Mouse (Mus musculus): Measurements from ENCODE around the gene Grik4. TPM values are rescaled to one million over a fixed set of nuclear protein-coding genes. Genes with fewer than 3 reads are reported as not detected.

Grik4 gene
- polyA plus RNA-seq, 1 experiment: 0.35 TPM

- no peak overlapping the region for H3K27ac ChIP-seq (ENCODE audit: insufficient read depth, low read depth, low read length)
- H3K36me3 ChIP-seq (ENCODE audit: control insufficient read depth, insufficient read depth, low read length): no peaks in the 10 kb centered on the region
- H3K27me3 ChIP-seq (ENCODE audit: control insufficient read depth, insufficient read depth, low read length): no peaks in the 10 kb centered on the region
- H3K4me1 ChIP-seq (ENCODE audit: control insufficient read depth, insufficient read depth, insufficient read length, low read length): peaks cover 10% of the 10 kb centered on the region; the same call in 1 of the 2 replicates
- H3K4me3 ChIP-seq (ENCODE audit: low read depth, low read length): no peak overlapping the region
- TF ChIP-seq POLR2A (IDR thresholded peaks at IDR 0.05; ENCODE audit: low read depth, low read length) (no peak), CTCF (IDR thresholded peaks at IDR 0.05; ENCODE audit: extremely low read depth, insufficient read length, insufficient replicate concordance, low read depth, low read length) (no peak)
- WGBS: 19% methylated on average over 4 of the region's 4 CpGs
These were observed 432.0 kb downstream of the Grik4 start for GRCm38 (mm10) chr9:42512312-42512711.

- Histone ChIP-seq H3K4me1 (ENCODE audit: control insufficient read depth, insufficient read depth, insufficient read length, low read length) (peaks cover 26% of the 10 kb centered on the region; the same call in 1 of the 2 replicates), H3K36me3 (ENCODE audit: control insufficient read depth, insufficient read depth, low read length) (no peaks in the 10 kb centered on the region), H3K27ac (ENCODE audit: insufficient read depth, low read depth, low read length) (no peak overlapping the region), H3K27me3 (ENCODE audit: control insufficient read depth, insufficient read depth, low read length) (no peaks in the 10 kb centered on the region), H3K4me3 (ENCODE audit: low read depth, low read length) (no peak overlapping the region)
- no peak for TF ChIP-seq CTCF (IDR thresholded peaks at IDR 0.05; ENCODE audit: extremely low read depth, insufficient read length, insufficient replicate concordance, low read depth, low read length)
- TF ChIP-seq POLR2A (IDR thresholded peaks at IDR 0.05; ENCODE audit: low read depth, low read length): no peak
- 80% methylated on average over 7 of the region's 7 CpGs for WGBS
These were observed 436.1 kb downstream of the Grik4 start for GRCm38 (mm10) chr9:42508235-42508634.

- Histone ChIP-seq H3K4me3 (ENCODE audit: low read depth, low read length) (no peak within 1 kb of the TSS), H3K27me3 (ENCODE audit: control insufficient read depth, insufficient read depth, low read length) (no peaks in the 10 kb centered on the region), H3K27ac (ENCODE audit: insufficient read depth, low read depth, low read length) (no peak within 1 kb of the TSS), H3K36me3 (ENCODE audit: control insufficient read depth, insufficient read depth, low read length) (no peaks in the 10 kb centered on the region), H3K4me1 (ENCODE audit: control insufficient read depth, insufficient read depth, insufficient read length, low read length) (peaks cover 23% of the 10 kb centered on the region; the same call in 1 of the 2 replicates)
- 65% methylated on average over 6 of the region's 6 CpGs for WGBS
- TF ChIP-seq CTCF (IDR thresholded peaks at IDR 0.05; ENCODE audit: extremely low read depth, insufficient read length, insufficient replicate concordance, low read depth, low read length): no peak
- no peak for TF ChIP-seq POLR2A (IDR thresholded peaks at IDR 0.05; ENCODE audit: low read depth, low read length)
These were observed 436.6 kb downstream of the Grik4 start, which contains the start of gene Tbcel for GRCm38 (mm10) chr9:42507709-42508108. Gene Tbcel, minus strand, starts transcription at chr9:42507809.

GRCm38 (mm10) chr9:42507022-42507421, 437.3 kb downstream of the Grik4 start:
- no peaks in the 10 kb centered on the region for H3K27me3 ChIP-seq (ENCODE audit: control insufficient read depth, insufficient read depth, low read length)
- peaks cover 19% of the 10 kb centered on the region; the same call in 1 of the 2 replicates for H3K4me1 ChIP-seq (ENCODE audit: control insufficient read depth, insufficient read depth, insufficient read length, low read length)
- H3K4me3 ChIP-seq (ENCODE audit: low read depth, low read length): no peak overlapping the region
- H3K36me3 ChIP-seq (ENCODE audit: control insufficient read depth, insufficient read depth, low read length): no peaks in the 10 kb centered on the region
- 20% methylated on average over 1 of the region's 1 CpGs for WGBS
- TF ChIP-seq POLR2A (IDR thresholded peaks at IDR 0.05; ENCODE audit: low read depth, low read length): no peak
- TF ChIP-seq CTCF (IDR thresholded peaks at IDR 0.05; ENCODE audit: extremely low read depth, insufficient read length, insufficient replicate concordance, low read depth, low read length): no peak
- H3K27ac ChIP-seq (ENCODE audit: insufficient read depth, low read depth, low read length): no peak overlapping the region

GRCm38 (mm10) chr9:42504971-42505510, 439.3 kb downstream of the Grik4 start:
- H3K36me3 ChIP-seq (ENCODE audit: control insufficient read depth, insufficient read depth, low read length): no peaks in the 10 kb centered on the region
- H3K27ac ChIP-seq (ENCODE audit: insufficient read depth, low read depth, low read length): no peak overlapping the region
- H3K4me3 ChIP-seq (ENCODE audit: low read depth, low read length): no peak overlapping the region
- H3K27me3 ChIP-seq (ENCODE audit: control insufficient read depth, insufficient read depth, low read length): no peaks in the 10 kb centered on the region
- H3K4me1 ChIP-seq (ENCODE audit: control insufficient read depth, insufficient read depth, insufficient read length, low read length): peaks cover 19% of the 10 kb centered on the region; the same call in 1 of the 2 replicates
- WGBS: 74% methylated on average over 3 of the region's 3 CpGs
- TF ChIP-seq CTCF (IDR thresholded peaks at IDR 0.05; ENCODE audit: extremely low read depth, insufficient read length, insufficient replicate concordance, low read depth, low read length) (no peak), POLR2A (IDR thresholded peaks at IDR 0.05; ENCODE audit: low read depth, low read length) (no peak)

- Histone ChIP-seq H3K36me3 (ENCODE audit: control insufficient read depth, insufficient read depth, low read length) (no peaks in the 10 kb centered on the region), H3K4me3 (ENCODE audit: low read depth, low read length) (no peak overlapping the region), H3K27me3 (ENCODE audit: control insufficient read depth, insufficient read depth, low read length) (no peaks in the 10 kb centered on the region), H3K27ac (ENCODE audit: insufficient read depth, low read depth, low read length) (no peak overlapping the region), H3K4me1 (ENCODE audit: control insufficient read depth, insufficient read depth, insufficient read length, low read length) (peaks cover 19% of the 10 kb centered on the region; the same call in 1 of the 2 replicates)
- WGBS: 55% methylated on average over 11 of the region's 11 CpGs
- TF ChIP-seq POLR2A (IDR thresholded peaks at IDR 0.05; ENCODE audit: low read depth, low read length) (no peak), CTCF (IDR thresholded peaks at IDR 0.05; ENCODE audit: extremely low read depth, insufficient read length, insufficient replicate concordance, low read depth, low read length) (no peak)
These were observed 439.7 kb downstream of the Grik4 start for GRCm38 (mm10) chr9:42504559-42504958.

- no peak overlapping the region for H3K4me3 ChIP-seq (ENCODE audit: low read depth, low read length)
- H3K27me3 ChIP-seq (ENCODE audit: control insufficient read depth, insufficient read depth, low read length): no peaks in the 10 kb centered on the region
- no peaks in the 10 kb centered on the region for H3K36me3 ChIP-seq (ENCODE audit: control insufficient read depth, insufficient read depth, low read length)
- no peak overlapping the region for H3K27ac ChIP-seq (ENCODE audit: insufficient read depth, low read depth, low read length)
- TF ChIP-seq CTCF (IDR thresholded peaks at IDR 0.05; ENCODE audit: extremely low read depth, insufficient read length, insufficient replicate concordance, low read depth, low read length): no peak
- no peak for TF ChIP-seq POLR2A (IDR thresholded peaks at IDR 0.05; ENCODE audit: low read depth, low read length)
- H3K4me1 ChIP-seq (ENCODE audit: control insufficient read depth, insufficient read depth, insufficient read length, low read length): peaks cover 19% of the 10 kb centered on the region; the same call in 1 of the 2 replicates
- 34% methylated on average over 4 of the region's 4 CpGs for WGBS
These were observed 440.6 kb downstream of the Grik4 start for GRCm38 (mm10) chr9:42503709-42504108.
